Mouse (Mus musculus) T-cell, adult 2 months (primary cell): ENCODE data around the gene Insrr.
"Not testable (repeated sequence)": the region's sequence is repeated elsewhere in the genome, so short reads cannot be mapped to it uniquely, and the experiment has no call there.

ENCODE experiments used
- DNase-seq: peaks from one replicate; pipeline ENCODE4 v3.0.0; 2022; ENCODE audit warnings: low spot score

Gene Insrr

GRCm38 (mm10) chr3:87832109-87832859, 35.5 kb downstream of the Insrr start:
- DNase-seq = peak; percentile 28

GRCm38 (mm10) chr3:87833482-87833881, 36.7 kb downstream of the Insrr start:
- DNase-seq = peak; percentile 38

GRCm38 (mm10) chr3:87838622-87839021, 41.9 kb downstream of the Insrr start:
- DNase-seq = peak; percentile 69

- no peak for DNase-seq
Measured at GRCm38 (mm10) chr3:87840858-87841257, 44.1 kb downstream of the Insrr start.

- DNase-seq = peak; percentile 60
Measured at GRCm38 (mm10) chr3:87844981-87845380, 48.2 kb downstream of the Insrr start.

- no peak for DNase-seq
Measured at GRCm38 (mm10) chr3:87846186-87846585, 49.4 kb downstream of the Insrr start.

- peak; percentile 89 for DNase-seq
Measured at GRCm38 (mm10) chr3:87846650-87847110, 49.9 kb downstream of the Insrr start, which contains the start of gene Sh2d2a. Gene Sh2d2a (plus strand): TSS chr3:87846755.

- DNase-seq = peak; percentile 74
Measured at GRCm38 (mm10) chr3:87847680-87848079, 50.9 kb downstream of the Insrr start.

GRCm38 (mm10) chr3:87849117-87849516, 52.4 kb downstream of the Insrr start:
- DNase-seq = no peak

- DNase-seq = no peak
Measured at GRCm38 (mm10) chr3:87854795-87855568, 58.2 kb downstream of the Insrr start.

GRCm38 (mm10) chr3:87855936-87856335, 59.2 kb downstream of the Insrr start:
- no peak for DNase-seq

GRCm38 (mm10) chr3:87857666-87858065, 60.9 kb downstream of the Insrr start:
- DNase-seq = no peak

- peak; percentile 71 for DNase-seq
Measured at GRCm38 (mm10) chr3:87859813-87860212, 63.1 kb downstream of the Insrr start.

GRCm38 (mm10) chr3:87864111-87864510, 67.4 kb downstream of the Insrr start:
- DNase-seq = not testable (repeated sequence)
